Mouse (Mus musculus): ENCODE measurements at regions not wholly inside any gene's neighbourhood (a gene's known extent, or its start where the extent isn't known, plus 50 kb on each side); places are given as distances from the start of the nearest gene placed in this dataset.

GRCm38 (mm10) chr2:30743976-30744620, 59.4 kb downstream of the 1700001O22Rik start:
- DNase-seq (ENCODE audit: low spot score in 2 of 2) = peak; percentile 35 to 64

GRCm38 (mm10) chr2:30743265-30743846, 60.1 kb downstream of the 1700001O22Rik start:
- no peak for DNase-seq (ENCODE audit: low spot score in 2 of 2)

- DNase-seq (ENCODE audit: low spot score in 2 of 2) = no peak
These were observed 62.0 kb downstream of the 1700001O22Rik start for GRCm38 (mm10) chr2:30741450-30741849.

- DNase-seq (ENCODE audit: low spot score in 2 of 2) = peak in 1 of 2 experiments; percentile 55
These were observed 65.7 kb downstream of the 1700001O22Rik start for GRCm38 (mm10) chr2:30737759-30738158.

- DNase-seq (ENCODE audit: low spot score in 2 of 2) = no peak
These were observed 66.8 kb downstream of the 1700001O22Rik start for GRCm38 (mm10) chr2:30736705-30737104.

GRCm38 (mm10) chr2:30736236-30736635, 67.2 kb downstream of the 1700001O22Rik start:
- DNase-seq (ENCODE audit: low spot score in 2 of 2) = no peak

- no peak for DNase-seq (ENCODE audit: low spot score in 2 of 2)
These were observed 69.6 kb downstream of the 1700001O22Rik start for GRCm38 (mm10) chr2:30733853-30734252.

- DNase-seq (ENCODE audit: low spot score in 2 of 2) = no peak
These were observed 71.6 kb downstream of the 1700001O22Rik start for GRCm38 (mm10) chr2:30731832-30732231.

GRCm38 (mm10) chr2:30727948-30728347, 75.5 kb downstream of the 1700001O22Rik start:
- DNase-seq (ENCODE audit: low spot score in 2 of 2) = no peak

- peak; percentile 61 to 66 for DNase-seq (ENCODE audit: low spot score in 2 of 2)
These were observed 77.6 kb downstream of the 1700001O22Rik start for GRCm38 (mm10) chr2:30725601-30726489.

- DNase-seq (ENCODE audit: low spot score in 2 of 2) = no peak
These were observed 78.3 kb downstream of the 1700001O22Rik start for GRCm38 (mm10) chr2:30725186-30725585.

GRCm38 (mm10) chr2:30724521-30724920, 78.9 kb downstream of the 1700001O22Rik start:
- no peak for DNase-seq (ENCODE audit: low spot score in 2 of 2)

- no peak for DNase-seq (ENCODE audit: low spot score in 2 of 2)
These were observed 80.3 kb downstream of the 1700001O22Rik start for GRCm38 (mm10) chr2:30723059-30723587.

- DNase-seq (ENCODE audit: low spot score in 2 of 2) = no peak
These were observed 81.0 kb downstream of the 1700001O22Rik start for GRCm38 (mm10) chr2:30722263-30723050.

- peak; percentile 68 to 73 for DNase-seq (ENCODE audit: low spot score in 2 of 2)
These were observed 81.8 kb downstream of the 1700001O22Rik start for GRCm38 (mm10) chr2:30721473-30722262.

GRCm38 (mm10) chr2:30721048-30721461, 82.4 kb downstream of the 1700001O22Rik start:
- DNase-seq (ENCODE audit: low spot score in 2 of 2) = no peak

GRCm38 (mm10) chr2:30720291-30720690, 83.2 kb downstream of the 1700001O22Rik start:
- DNase-seq (ENCODE audit: low spot score in 2 of 2) = no peak

GRCm38 (mm10) chr2:30719611-30720290, 83.7 kb downstream of the 1700001O22Rik start:
- no peak for DNase-seq (ENCODE audit: low spot score in 2 of 2)

- peak; percentile 80 to 87 for DNase-seq (ENCODE audit: low spot score in 2 of 2)
These were observed 84.6 kb downstream of the 1700001O22Rik start for GRCm38 (mm10) chr2:30718741-30719381.
